Mouse (Mus musculus) neutrophil, adult 59 days (primary cell): ENCODE results near the gene Ltb4r1. TPM values are rescaled to one million over a fixed set of nuclear protein-coding genes. Genes with fewer than 3 reads are reported as not detected.

Experiments
- total RNA-seq, 2 experiments: library from RNA; stranded (reverse); gene quantifications; 1 replicate in 1 of 2; 2 replicates in 1 of 2; pipeline ENCODE4 v1.2.4; 2023

The Ltb4r1 gene
- total RNA-seq: 100 to 1,000 TPM; 203 to 224 TPM

GRCm38 (mm10) chr14:55765696-55766095 lies at the start of gene Ltb4r1:
TSS of gene Ltb4r1 (plus strand) at chr14:55765962.

DNA sequence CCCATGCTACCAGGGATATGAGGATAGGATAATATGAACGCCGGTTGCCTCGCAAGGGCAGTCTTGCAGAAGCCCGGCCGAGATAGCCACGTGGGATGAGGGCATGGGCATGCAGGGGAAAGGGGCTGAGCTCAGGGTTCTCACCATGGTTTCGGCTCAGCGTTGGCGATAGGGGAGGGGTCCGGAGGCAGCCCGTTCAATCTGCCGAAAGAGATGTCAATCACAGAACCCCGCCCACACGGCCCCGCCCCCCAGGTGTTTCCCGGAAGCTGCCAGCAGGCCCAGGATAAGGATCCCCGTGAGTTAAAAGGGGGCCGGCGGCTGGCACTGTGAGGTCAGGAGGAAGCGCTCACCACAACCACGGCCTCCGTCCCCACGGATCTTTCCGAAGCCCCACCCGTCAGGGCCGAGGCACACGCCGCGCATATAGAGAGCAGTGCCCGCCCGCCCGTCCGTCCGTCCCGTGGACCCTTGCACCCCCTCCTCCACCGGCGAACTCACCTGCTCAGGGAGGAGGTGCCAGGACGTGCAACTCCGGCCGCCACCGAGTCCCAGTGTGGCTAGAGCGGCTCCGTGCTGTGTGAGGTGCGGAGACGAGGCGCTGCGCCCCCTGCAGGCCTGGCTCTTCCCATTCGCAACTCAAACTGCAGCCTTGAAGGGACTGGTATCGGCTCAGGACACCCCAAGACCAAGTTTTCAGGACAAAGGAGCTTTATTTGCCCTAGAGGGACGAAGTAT lies 43.9 kb upstream of the Ltb4r1 start, which contains the start of gene Rabggta:
Gene Rabggta, minus strand, starts transcription at position 564 of the 738 bp plus-strand sequence.

GRCm38 (mm10) chr14:55745180-55745860 lies 20.4 kb upstream of the Ltb4r1 start, which contains the start of the genes Dhrs1 and Nop9:
TSS of gene Dhrs1 (minus strand) at chr14:55745690.
TSS of gene Nop9 (plus strand) at chr14:55745693.

GRCm38 (mm10) chr14:55758363-55758784 lies 7.4 kb upstream of the Ltb4r1 start, which contains the start of gene Cideb:
TSS of gene Cideb (minus strand) at chr14:55758458.

DNA sequence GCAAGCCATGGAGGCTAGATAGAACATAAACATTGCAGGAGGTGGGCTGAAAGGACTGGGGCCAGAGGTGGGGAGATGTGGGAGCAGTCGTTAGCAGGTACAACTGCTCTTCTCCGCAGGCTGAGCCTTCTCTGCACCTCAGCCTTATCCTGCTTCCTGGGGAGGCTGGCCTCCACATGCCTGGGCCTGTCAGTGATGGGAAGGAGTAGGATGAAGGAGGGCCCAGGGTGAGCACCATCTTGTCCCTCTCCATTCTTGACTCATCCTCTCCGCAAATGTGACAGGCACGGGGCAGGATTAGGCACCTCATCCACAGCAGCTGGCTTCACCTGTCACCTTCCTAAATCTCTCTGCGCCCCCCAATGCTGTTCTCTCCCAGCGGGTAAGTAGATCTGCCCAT lies 4.6 kb upstream of the Ltb4r1 start, which contains the start of gene Ltb4r2:
Gene Ltb4r2, plus strand, starts transcription at position 266 of the 400 bp plus-strand sequence.

DNA sequence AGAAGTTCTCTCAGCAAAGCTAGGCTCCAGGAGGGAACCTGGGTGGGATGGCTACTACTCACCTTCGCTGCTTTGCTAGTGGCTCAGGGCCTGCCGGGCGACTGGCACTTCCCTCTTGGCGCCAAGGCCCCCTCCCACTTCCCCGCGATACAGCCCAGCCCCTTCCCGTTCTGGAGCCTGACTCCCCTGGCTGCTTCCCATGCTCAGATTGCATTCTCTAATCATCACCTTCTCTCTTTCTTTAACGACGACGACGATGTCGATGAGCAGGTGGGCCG lies 18.1 kb downstream of the Ltb4r1 start, which contains the start of gene Adcy4:
Gene Adcy4, minus strand, starts transcription at position 138 of the 278 bp plus-strand sequence.

DNA sequence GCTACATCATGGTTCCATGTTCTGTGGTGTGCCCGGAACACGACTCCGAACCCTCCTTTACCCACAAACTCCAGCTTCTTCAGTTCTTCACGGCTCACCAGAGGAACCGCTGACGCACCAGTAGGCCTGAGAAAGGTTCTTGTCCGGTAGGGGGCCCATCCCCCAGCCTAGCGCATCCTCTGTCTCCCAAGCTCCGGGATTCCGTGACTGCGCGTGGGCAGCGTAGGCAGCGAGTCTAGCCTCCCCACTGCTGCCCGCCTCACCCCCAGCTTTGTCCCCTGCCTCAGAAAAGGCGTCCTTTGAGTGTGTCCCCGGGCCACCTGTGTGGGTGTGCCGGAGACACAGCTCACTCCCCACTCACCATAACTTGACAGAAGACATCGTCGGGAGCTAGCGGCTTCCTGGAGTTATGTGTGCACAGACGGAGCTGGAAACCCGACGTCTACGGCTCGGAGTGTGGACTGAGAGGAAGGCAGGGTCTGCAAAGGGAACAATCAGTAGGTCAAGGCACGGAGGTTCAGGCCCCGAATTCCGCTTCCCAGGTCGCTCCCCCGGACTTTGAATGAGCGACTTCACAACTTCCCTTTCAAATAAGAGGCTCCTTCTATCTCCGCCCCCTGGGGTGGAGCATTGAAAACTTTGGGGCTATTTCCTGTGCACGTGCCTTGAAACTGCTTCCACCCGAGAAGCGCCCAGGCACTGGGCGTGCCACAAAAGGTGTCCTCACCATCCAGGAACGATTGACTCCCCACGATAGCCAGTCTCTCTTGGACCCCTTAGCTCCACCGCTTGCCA lies 22.7 kb downstream of the Ltb4r1 start, which contains the start of gene Ripk3:
Gene Ripk3, minus strand, starts transcription at position 610 of the 795 bp plus-strand sequence.

Other genes with a start within 250 kb of the Ltb4r1 start
- not detected for gene Nrl, start 241.0 kb upstream of the Ltb4r1 start, total RNA-seq
- gene Pck2, start 225.7 kb upstream of the Ltb4r1 start, total RNA-seq: 10 to 100 TPM; 25.2 to 30.4 TPM
- gene Dcaf11, start 206.0 kb upstream of the Ltb4r1 start, total RNA-seq: 10 to 100 TPM; 51.8 to 54.8 TPM
- 1 to 10 TPM; 1.9 to 3.3 TPM for gene A730061H03Rik, start 205.6 kb upstream of the Ltb4r1 start, total RNA-seq
- not detected for gene Fitm1, start 190.3 kb upstream of the Ltb4r1 start, total RNA-seq
- 100 to 1,000 TPM; 138 to 143 TPM for gene Psme1, start 187.8 kb upstream of the Ltb4r1 start, total RNA-seq
- gene Emc9, start 180.7 kb upstream of the Ltb4r1 start, total RNA-seq: 1 to 10 TPM; 4.4 to 5.9 TPM
- gene Psme2, start 174.8 kb upstream of the Ltb4r1 start, total RNA-seq: 100 to 1,000 TPM; 180 to 210 TPM
- 10 to 100 TPM; 57.6 to 74.7 TPM for gene Rnf31, start 174.3 kb upstream of the Ltb4r1 start, total RNA-seq
- 10 to 100 TPM; 42.3 to 50.1 TPM for gene Irf9, start 162.4 kb upstream of the Ltb4r1 start, total RNA-seq
- 1 to 10 TPM in 1 of 2 experiments, not detected in 1; 1.3 TPM for gene Rec8, start 147.9 kb upstream of the Ltb4r1 start, total RNA-seq
- gene Ipo4, start 130.0 kb upstream of the Ltb4r1 start, total RNA-seq: 10 to 100 TPM; 10.7 to 12.2 TPM
- 1 to 10 TPM in 1 of 2 experiments, under 1 TPM in 1; 0.79 to 2.4 TPM for gene Gm49378, start 128.1 kb upstream of the Ltb4r1 start, total RNA-seq
- 10 to 100 TPM; 34.3 to 37.8 TPM for gene Tm9sf1, start 122.2 kb upstream of the Ltb4r1 start, total RNA-seq
- gene Tssk4, start 115.8 kb upstream of the Ltb4r1 start, total RNA-seq: 1 to 10 TPM; 1.6 to 2.0 TPM
- 10 to 100 TPM; 13.2 to 13.9 TPM for gene Mdp1, start 105.5 kb upstream of the Ltb4r1 start, total RNA-seq
- 10 to 100 TPM; 15.8 to 16.6 TPM for gene Gmpr2, start 94.0 kb upstream of the Ltb4r1 start, total RNA-seq
- gene Nedd8, start 93.8 kb upstream of the Ltb4r1 start, total RNA-seq: 100 to 1,000 TPM; 154 to 173 TPM
- 10 to 100 TPM; 53.2 to 64.0 TPM for gene Tinf2, start 84.1 kb upstream of the Ltb4r1 start, total RNA-seq
- gene Tgm1, start 52.0 kb upstream of the Ltb4r1 start, total RNA-seq: 1 to 10 TPM in 1 of 2 experiments, under 1 TPM in 1; 0.71 to 1.4 TPM
- gene Rabggta, start 43.7 kb upstream of the Ltb4r1 start, total RNA-seq: 10 to 100 TPM; 23.8 to 27.4 TPM
- 10 to 100 TPM; 53.1 to 63.6 TPM for gene Dhrs1, start 20.3 kb upstream of the Ltb4r1 start, total RNA-seq
- gene Nop9, start 20.3 kb upstream of the Ltb4r1 start, total RNA-seq: 10 to 100 TPM; 19.3 to 28.9 TPM
- gene Cideb, start 7.5 kb upstream of the Ltb4r1 start, total RNA-seq: under 1 TPM in 1 of 2 experiments, not detected in 1; 0.53 TPM
- gene Ltb4r2, start 4.5 kb upstream of the Ltb4r1 start, total RNA-seq: under 1 TPM; 0.79 to 0.84 TPM
- gene Adcy4, start 18.1 kb downstream of the Ltb4r1 start, total RNA-seq: under 1 TPM; 0.36 to 0.51 TPM
- 10 to 100 TPM; 29.1 to 40.3 TPM for gene Ripk3, start 22.9 kb downstream of the Ltb4r1 start, total RNA-seq
- gene Nfatc4, start 57.2 kb downstream of the Ltb4r1 start, total RNA-seq: not detected
- 1 to 10 TPM; 2.3 to 2.8 TPM for gene Nynrin, start 88.0 kb downstream of the Ltb4r1 start, total RNA-seq
- gene Cbln3, start 118.4 kb downstream of the Ltb4r1 start, total RNA-seq: under 1 TPM; 0.47 to 0.68 TPM
- gene Khnyn, start 119.0 kb downstream of the Ltb4r1 start, total RNA-seq: 10 to 100 TPM; 79.3 to 82.3 TPM
- 1 to 10 TPM; 1.7 to 3.6 TPM for gene Sdr39u1, start 134.3 kb downstream of the Ltb4r1 start, total RNA-seq
- gene Cma1, start 178.7 kb downstream of the Ltb4r1 start, total RNA-seq: not detected
- gene Cma2, start 185.0 kb downstream of the Ltb4r1 start, total RNA-seq: not detected